Mouse (Mus musculus) liver, embryonic 14.5 days (tissue): Measurements from ENCODE around the gene Evc.

Source experiments
- CTCF ChIP-seq: IDR thresholded peaks from 2 replicates; pipeline ENCODE4 v1.5.1; 2016; ENCODE audit warnings: antibody characterized with exemption, low read depth, control low read depth
- EP300 ChIP-seq: IDR thresholded peaks from 2 replicates; pipeline ENCODE4 v1.6.1; 2016; ENCODE audit warnings: antibody characterized with exemption, low read depth

- TF ChIP-seq CTCF (no peak), EP300 (no peak)
Observed at GRCm38 (mm10) chr5:37335061-37335460, 1.6 kb downstream of the Evc start.
